Mouse (Mus musculus) hindbrain, embryonic 10.5 days (tissue): ENCODE measurements around the gene Zdhhc19. TPM values are rescaled to one million over a fixed set of nuclear protein-coding genes. Genes with fewer than 3 reads are reported as not detected.

ENCODE experiments used
- DNase-seq: peaks from one replicate; pipeline ENCODE4 v3.0.0-alpha.2; 2017; ENCODE audit warnings: low spot score
- H3K27ac ChIP-seq: fragments of 300-500 bp; sonication (generic); 2 replicates; pipeline ENCODE4 v1.5.1; 2016; ENCODE audit warnings: mild to moderate bottlenecking, moderate library complexity
- H3K27me3 ChIP-seq: fragments of 300-500 bp; sonication (generic); 2 replicates; pipeline ENCODE4 v1.6.1; 2016; ENCODE audit warnings: mild to moderate bottlenecking; ENCODE audit not compliant: poor library complexity, insufficient read depth, severe bottlenecking
- H3K36me3 ChIP-seq: fragments of 300-500 bp; sonication (generic); 2 replicates; pipeline ENCODE4 v1.6.1; 2016; ENCODE audit warnings: mild to moderate bottlenecking, moderate library complexity
- H3K4me1 ChIP-seq: fragments of 300-500 bp; sonication (generic); replicated peaks from 2 replicates; pipeline ENCODE4 v1.6.1; 2016; ENCODE audit warnings: mild to moderate bottlenecking
- H3K4me3 ChIP-seq: fragments of 300-500 bp; sonication (generic); 2 replicates; pipeline ENCODE4 v1.5.1; 2016; ENCODE audit warnings: mild to moderate bottlenecking, moderate library complexity
- H3K9me3 ChIP-seq: fragments of 300-500 bp; sonication (generic); 2 replicates; pipeline ENCODE4 v1.6.1; 2016; ENCODE audit warnings: mild to moderate bottlenecking, moderate library complexity
- WGBS: fragments of 180-500 bp; shearing (Covaris S2); methylation state at CpG from one replicate; pipeline ENCODE4 v1.1.7; 2016; 5-methylcytosine and 5-hydroxymethylcytosine counted together
- polyA plus RNA-seq: library from polyadenylated mRNA; unstranded; fragments of >200 nt; fragmentation: Nextera tagmentation; extraction: Ambion mirVana; gene quantifications from 2 replicates; pipeline ENCODE4 v1.2.1, GENCODE M21; 2016

Gene Zdhhc19
- polyA plus RNA-seq, 1 experiment from 2014 or later: not detected

DNA sequence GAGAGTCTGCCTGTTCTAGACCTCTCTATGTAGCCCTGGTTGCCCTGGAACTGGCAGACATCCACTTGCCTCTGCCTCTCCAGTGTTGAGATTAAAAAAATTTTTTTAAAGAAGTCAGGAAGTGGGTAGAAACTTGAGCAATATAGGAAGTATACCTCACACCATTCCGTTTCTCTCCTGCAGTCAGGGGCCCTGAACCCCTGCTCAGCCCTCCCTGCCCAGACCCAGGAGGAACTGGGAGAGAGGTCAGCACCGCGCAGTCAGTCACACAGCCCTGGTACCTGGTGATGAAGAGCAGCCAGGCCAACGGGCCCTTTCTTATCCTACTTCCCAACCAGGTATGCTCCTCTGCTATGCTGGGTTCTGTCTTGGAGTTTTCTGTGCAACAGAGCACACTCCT is 54.0 kb downstream of the Zdhhc19 start:
- Histone ChIP-seq H3K9me3 (0 out of 2 replicates have a peak, but pooled peaks cover 4% of the 10 kb centered on the region), H3K36me3 (no peaks in the 10 kb centered on the region), H3K4me3 (no peak overlapping the region), H3K27ac (no peak overlapping the region), H3K4me1 (no peaks in the 10 kb centered on the region; the same call in 1 of the 2 replicates), H3K27me3 (no peaks in the 10 kb centered on the region)
- no peak for DNase-seq
- 89% methylated on average over 4 of the region's 4 CpGs for WGBS

GRCm38 (mm10) chr16:32550487-32550886 is 54.4 kb downstream of the Zdhhc19 start:
- Histone ChIP-seq H3K4me1 (no peaks in the 10 kb centered on the region; the same call in 1 of the 2 replicates), H3K4me3 (no peak overlapping the region), H3K27me3 (no peaks in the 10 kb centered on the region), H3K36me3 (no peaks in the 10 kb centered on the region), H3K27ac (no peak overlapping the region), H3K9me3 (0 out of 2 replicates have a peak, but pooled peaks cover 4% of the 10 kb centered on the region)
- DNase-seq: no peak
- WGBS: 83% methylated on average over 5 of the region's 5 CpGs

GRCm38 (mm10) chr16:32551346-32551747 is 55.3 kb downstream of the Zdhhc19 start:
- H3K9me3 ChIP-seq: 0 out of 2 replicates have a peak, but pooled peaks cover 4% of the 10 kb centered on the region
- DNase-seq: peak; percentile 8
- WGBS: 51% methylated on average over 2 of the region's 2 CpGs
- no peak overlapping the region for H3K27ac ChIP-seq
- no peak overlapping the region for H3K4me3 ChIP-seq
- no peaks in the 10 kb centered on the region for H3K36me3 ChIP-seq
- H3K27me3 ChIP-seq: no peaks in the 10 kb centered on the region
- no peaks in the 10 kb centered on the region; the same call in 1 of the 2 replicates for H3K4me1 ChIP-seq

GRCm38 (mm10) chr16:32555588-32555987 is 59.5 kb downstream of the Zdhhc19 start:
- DNase-seq: no peak
- Histone ChIP-seq H3K4me1 (no peaks in the 10 kb centered on the region; the same call in 1 of the 2 replicates), H3K4me3 (no peak overlapping the region), H3K27me3 (no peaks in the 10 kb centered on the region), H3K27ac (no peak overlapping the region), H3K9me3 (no peaks in the 10 kb centered on the region), H3K36me3 (no peaks in the 10 kb centered on the region)
- WGBS: 80% methylated on average over 3 of the region's 3 CpGs

GRCm38 (mm10) chr16:32559493-32559892 is 63.4 kb downstream of the Zdhhc19 start:
- Histone ChIP-seq H3K27me3 (no peaks in the 10 kb centered on the region), H3K4me3 (no peak overlapping the region), H3K4me1 (no peaks in the 10 kb centered on the region), H3K36me3 (no peaks in the 10 kb centered on the region), H3K9me3 (no peaks in the 10 kb centered on the region), H3K27ac (no peak overlapping the region)
- no peak for DNase-seq
- 76% methylated on average over 4 of the region's 4 CpGs for WGBS

DNA sequence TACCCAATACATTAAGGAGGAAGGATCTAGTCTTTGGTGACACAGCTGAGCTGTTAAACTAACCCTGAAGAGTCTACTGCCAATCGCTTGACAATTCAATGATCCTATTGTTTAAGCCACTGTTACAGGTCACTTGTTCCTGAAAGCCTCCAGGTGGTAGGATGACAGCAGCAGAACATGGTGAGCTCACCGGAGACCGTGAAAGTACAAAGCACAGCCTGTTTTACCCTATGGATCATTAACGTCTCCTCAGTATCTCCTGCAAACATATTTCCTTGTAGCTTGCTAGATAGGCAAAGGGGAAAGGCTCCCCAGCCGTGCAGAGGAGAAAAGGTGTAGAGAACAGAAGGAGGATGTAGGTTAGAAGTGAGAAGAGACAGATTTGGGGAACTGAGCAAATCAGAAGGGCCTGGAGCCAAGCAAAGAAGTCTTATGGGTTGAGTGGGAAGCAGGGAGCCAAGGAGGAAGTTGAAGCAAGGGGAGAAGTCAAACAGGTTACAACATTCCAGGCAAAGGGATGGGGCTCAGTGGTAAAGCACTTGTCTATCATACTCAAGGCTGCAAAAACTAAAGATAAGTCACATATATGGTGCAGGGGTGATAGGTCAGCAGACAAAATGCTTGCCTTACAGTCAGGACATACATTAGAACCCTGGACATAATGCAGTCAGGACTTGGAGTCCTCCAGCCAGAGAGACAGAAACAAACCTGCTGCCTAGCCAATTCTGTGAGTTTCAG is 67.2 kb downstream of the Zdhhc19 start:
- no peak overlapping the region for H3K27ac ChIP-seq
- 73% methylated on average over 5 of the region's 5 CpGs for WGBS
- DNase-seq: no peak
- H3K27me3 ChIP-seq: no peaks in the 10 kb centered on the region
- H3K4me1 ChIP-seq: no peaks in the 10 kb centered on the region
- peaks cover 2% of the 10 kb centered on the region; the same call in 1 of the 2 replicates for H3K9me3 ChIP-seq
- H3K4me3 ChIP-seq: no peak overlapping the region
- H3K36me3 ChIP-seq: no peaks in the 10 kb centered on the region

DNA sequence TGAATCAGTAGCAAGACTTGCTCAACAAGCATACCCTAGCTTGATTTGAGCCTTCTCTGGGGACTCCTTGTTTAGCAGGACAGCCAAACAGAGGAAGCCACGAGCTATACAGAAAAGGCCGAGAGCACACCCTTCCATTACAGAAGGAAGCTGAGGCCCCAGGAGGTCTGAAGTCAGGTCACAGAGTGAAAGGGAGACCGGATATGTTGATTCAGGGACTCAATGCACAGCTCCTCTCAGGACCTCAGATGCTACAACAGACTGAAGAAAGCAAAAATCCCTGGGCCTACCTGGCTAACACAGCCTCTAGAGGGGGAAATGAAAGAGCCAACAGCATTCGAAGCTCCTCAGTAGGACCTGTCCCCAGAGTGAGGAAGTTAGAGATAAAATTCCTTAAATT is 71.2 kb downstream of the Zdhhc19 start:
- no peak for DNase-seq
- H3K27me3 ChIP-seq: no peaks in the 10 kb centered on the region
- WGBS: 60% methylated on average over 4 of the region's 4 CpGs
- no peak overlapping the region for H3K4me3 ChIP-seq
- H3K4me1 ChIP-seq: no peaks in the 10 kb centered on the region
- H3K9me3 ChIP-seq: peaks cover 2% of the 10 kb centered on the region; the same call in 1 of the 2 replicates
- no peak overlapping the region for H3K27ac ChIP-seq
- H3K36me3 ChIP-seq: no peaks in the 10 kb centered on the region

- Histone ChIP-seq H3K36me3 (no peaks in the 10 kb centered on the region), H3K27me3 (no peaks in the 10 kb centered on the region), H3K4me1 (no peaks in the 10 kb centered on the region), H3K9me3 (peaks cover 2% of the 10 kb centered on the region; the same call in 1 of the 2 replicates), H3K4me3 (no peak overlapping the region), H3K27ac (no peak overlapping the region)
- WGBS: 69% methylated on average over 6 of the region's 6 CpGs
- DNase-seq: no peak
Observed at GRCm38 (mm10) chr16:32568401-32568800, 72.3 kb downstream of the Zdhhc19 start.

DNA sequence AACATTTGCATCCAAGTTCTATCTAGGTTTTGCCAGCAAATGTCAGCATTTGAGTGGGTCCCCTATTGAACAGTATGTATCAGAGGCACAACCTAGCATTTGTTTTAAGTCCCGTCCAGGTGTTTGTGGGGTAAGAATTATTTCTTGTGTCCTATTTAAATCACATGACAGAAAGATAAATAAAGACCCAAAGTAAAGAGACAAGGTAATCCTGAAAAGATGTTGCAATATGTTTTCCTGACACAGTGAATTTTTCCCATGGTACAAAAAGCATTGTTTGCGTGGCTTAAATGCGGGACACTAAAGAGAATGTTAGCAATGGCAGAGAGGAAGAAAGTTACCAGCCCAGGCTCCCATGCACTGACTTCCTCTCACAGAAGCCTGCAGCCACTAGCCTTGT is 74.0 kb downstream of the Zdhhc19 start:
- WGBS: 91% methylated on average over 3 of the region's 3 CpGs

GRCm38 (mm10) chr16:32572528-32572927 is 76.5 kb downstream of the Zdhhc19 start:
- no peaks in the 10 kb centered on the region for H3K4me1 ChIP-seq
- H3K4me3 ChIP-seq: no peak overlapping the region
- no peak overlapping the region for H3K27ac ChIP-seq
- DNase-seq: no peak
- WGBS: 84% methylated on average over 4 of the region's 4 CpGs
- no peaks in the 10 kb centered on the region for H3K36me3 ChIP-seq
- H3K9me3 ChIP-seq: no peaks in the 10 kb centered on the region
- no peaks in the 10 kb centered on the region for H3K27me3 ChIP-seq

More for the DNA sequence above, 74.0 kb downstream of the Zdhhc19 start:
- no peak overlapping the region for H3K27ac ChIP-seq
- no peaks in the 10 kb centered on the region for H3K27me3 ChIP-seq
- no peak for DNase-seq
- H3K4me1 ChIP-seq: no peaks in the 10 kb centered on the region
- H3K9me3 ChIP-seq: no peaks in the 10 kb centered on the region
- no peak overlapping the region for H3K4me3 ChIP-seq
- no peaks in the 10 kb centered on the region for H3K36me3 ChIP-seq

DNA sequence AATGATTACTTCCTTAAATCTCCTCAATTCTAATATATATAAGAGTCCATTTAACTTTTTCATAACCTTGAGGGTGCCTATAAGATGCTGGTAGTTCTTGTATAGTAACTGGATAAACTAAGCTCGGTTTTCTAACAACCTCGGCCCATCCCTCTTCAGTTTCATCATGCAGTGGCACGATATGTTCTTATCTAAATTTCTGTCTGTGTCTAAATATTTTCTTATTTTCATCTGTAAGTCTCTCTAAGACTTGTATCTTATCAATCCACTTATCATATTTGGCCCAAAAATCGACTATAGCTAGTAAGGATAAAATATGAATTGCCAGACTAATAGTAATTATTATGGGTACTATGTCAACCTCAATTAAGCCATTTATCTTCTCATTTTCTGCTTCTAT is 90.4 kb downstream of the Zdhhc19 start:
- Histone ChIP-seq H3K4me1 (no peaks in the 10 kb centered on the region), H3K4me3 (no peak overlapping the region), H3K9me3 (no peaks in the 10 kb centered on the region), H3K27ac (no peak overlapping the region), H3K27me3 (no peaks in the 10 kb centered on the region), H3K36me3 (no peaks in the 10 kb centered on the region)
- DNase-seq: no peak
- WGBS: 90% methylated on average over 4 of the region's 4 CpGs

- no peak overlapping the region for H3K27ac ChIP-seq
- WGBS: 89% methylated on average over 3 of the region's 3 CpGs
- H3K27me3 ChIP-seq: no peaks in the 10 kb centered on the region
Observed at GRCm38 (mm10) chr16:32588568-32588967, 92.5 kb downstream of the Zdhhc19 start.

DNA sequence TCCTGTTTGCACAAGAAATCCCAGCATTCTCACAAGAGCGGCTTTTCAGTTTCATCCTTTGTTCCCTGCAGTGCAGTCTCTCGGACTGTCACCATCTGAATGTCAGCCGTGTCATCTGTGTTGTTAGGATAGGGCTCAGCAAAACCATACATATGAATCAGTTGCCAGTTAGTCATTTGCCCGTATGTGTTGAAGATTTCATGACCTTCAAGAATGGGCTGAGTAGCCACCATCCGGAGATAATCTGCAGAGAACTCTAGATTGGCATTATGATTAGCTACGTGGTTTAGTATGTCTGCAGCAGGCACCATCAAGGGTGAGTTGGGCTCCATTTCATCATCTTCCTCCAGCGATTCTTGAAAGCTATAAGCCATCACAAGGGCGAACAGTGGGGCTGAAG is 95.5 kb downstream of the Zdhhc19 start:
- no peaks in the 10 kb centered on the region for H3K27me3 ChIP-seq
- no peak for DNase-seq
- 82% methylated on average over 8 of the region's 8 CpGs for WGBS
- H3K27ac ChIP-seq: no peak overlapping the region
- H3K9me3 ChIP-seq: no peaks in the 10 kb centered on the region
- no peaks in the 10 kb centered on the region for H3K4me1 ChIP-seq
- no peak overlapping the region for H3K4me3 ChIP-seq
- H3K36me3 ChIP-seq: no peaks in the 10 kb centered on the region

More at GRCm38 (mm10) chr16:32588568-32588967, 92.5 kb downstream of the Zdhhc19 start:
- H3K4me3 ChIP-seq: no peak overlapping the region
- no peaks in the 10 kb centered on the region for H3K9me3 ChIP-seq
- no peaks in the 10 kb centered on the region for H3K36me3 ChIP-seq
- H3K4me1 ChIP-seq: no peaks in the 10 kb centered on the region
- DNase-seq: no peak
